Comparison of ENCODE assay signal across 1 mouse cellular context in genomic region chr1:182426444-182426843, GRCm38 (mm10).
TF ChIP-seq lines count a peak whose summit lies in the region.

No protein-coding gene starts in this region.

TF ChIP-seq in MEL, 35 proteins besides CTCF, POLR2A, EP300 and RAD21 (continued from another document):
- TF ChIP-seq MAFK (IDR thresholded peaks at IDR 0.05; ENCODE audit: borderline replicate concordance, low read depth, low read length) = no peak
- TF ChIP-seq ZNF384 (IDR thresholded peaks at IDR 0.05; ENCODE audit: low read depth, low read length) = no peak
